Mouse (Mus musculus) heart, adult 2 months (tissue): ENCODE results near the gene Cblc. TPM values are rescaled to one million over a fixed set of nuclear protein-coding genes. Genes with fewer than 3 reads are reported as not detected.
A peak's percentile ranks its signal among the peaks of the same experiment; 100 is the strongest.

ENCODE experiments used
- DNase-seq, 2 experiments: peaks; one replicate each; pipeline ENCODE4 v3.0.0; 2021
- H3K27ac ChIP-seq: fragments of 200-600 bp; 2 replicates; pipeline ENCODE4 v1.8.1; 2022
- H3K27me3 ChIP-seq: fragments of 200-500 bp; 2 replicates; pipeline ENCODE4 v1.6.1; 2012; ENCODE audit warnings: mild to moderate bottlenecking, low read length, inconsistent platforms, mixed read lengths; ENCODE audit not compliant: control insufficient read depth, insufficient read depth
- H3K36me3 ChIP-seq: fragments of 200-500 bp; 2 replicates; pipeline ENCODE4 v1.6.1; 2012; ENCODE audit warnings: low read length, inconsistent platforms; ENCODE audit not compliant: control insufficient read depth, insufficient read depth
- H3K4me1 ChIP-seq: fragments of 200-500 bp; 2 replicates; pipeline ENCODE4 v1.6.1; 2011; ENCODE audit warnings: low read length; ENCODE audit not compliant: control insufficient read depth, insufficient read depth
- H3K4me3 ChIP-seq: fragments of 200-600 bp; 2 replicates; pipeline ENCODE4 v1.8.1; 2022
- H3K79me2 ChIP-seq: fragments of 200-500 bp; replicated peaks from 2 replicates; pipeline ENCODE4 v1.6.1; 2012; ENCODE audit warnings: mild to moderate bottlenecking, inconsistent platforms, low read length, moderate library complexity, mixed read lengths; ENCODE audit not compliant: control insufficient read depth, insufficient read depth
- H3K9ac ChIP-seq: fragments of 200-500 bp; 2 replicates; pipeline ENCODE4 v1.6.1; 2012; ENCODE audit warnings: low read depth, mild to moderate bottlenecking, control low read depth, inconsistent platforms, low read length, mixed read lengths
- CTCF ChIP-seq: fragments of 200-600 bp; IDR thresholded peaks from 2 replicates; pipeline ENCODE4 v1.8.1; 2022; ENCODE audit warnings: antibody characterized with exemption, mild to moderate bottlenecking, moderate library complexity
- EP300 ChIP-seq: fragments of 200-500 bp; IDR thresholded peaks from 2 replicates; pipeline ENCODE4 v1.6.1; 2011; ENCODE audit warnings: low read depth, low read length, control low read depth; ENCODE audit not compliant: insufficient read depth
- POLR2A ChIP-seq: fragments of 200-500 bp; IDR thresholded peaks from 2 replicates; pipeline ENCODE4 v1.6.1; 2011; ENCODE audit warnings: mild to moderate bottlenecking, low read depth, low read length, control low read depth; ENCODE audit not compliant: insufficient read depth
- WGBS: fragments of 180-500 bp; shearing (Covaris S2); methylation state at CpG from one replicate; pipeline ENCODE4 v1.1.7; 2018; 5-methylcytosine and 5-hydroxymethylcytosine counted together
- intact Hi-C: fragments of 180-260 bp; cut with DNase I; formaldehyde crosslinking; loops from one replicate; pipeline ENCODE4 v1.15.1; 2025
- polyA plus RNA-seq: library from polyadenylated mRNA; depleted of rRNA; stranded (reverse); fragments of >200 nt; gene quantifications from 2 replicates; pipeline ENCODE4 v1.2.3, GENCODE M21; 2012
- total RNA-seq, 2 experiments: library from RNA; stranded (reverse); gene quantifications; 2 replicates each; pipeline ENCODE4 v1.2.3; 2021

Gene Cblc
- total and polyA plus RNA-seq, 3 experiments = 0.63 to 1.2 (median 0.77) TPM

GRCm38 (mm10) chr7:19763829-19764477 lies 32.7 kb downstream of the Cblc start:
- Histone ChIP-seq H3K79me2 (no peaks in the 10 kb centered on the region; the same call in 1 of the 2 replicates), H3K27ac (peak overlapping the region; percentile 69), H3K4me3 (no peak overlapping the region), H3K9ac (no peak overlapping the region), H3K4me1 (peaks cover 17% of the 10 kb centered on the region), H3K27me3 (no peaks in the 10 kb centered on the region), H3K36me3 (peaks cover 15% of the 10 kb centered on the region)
- WGBS = 45% methylated on average over 13 of the region's 13 CpGs
- no peak for TF ChIP-seq CTCF
- peak; percentile 70; the same call in 1 of the 2 replicates for TF ChIP-seq EP300
- intact Hi-C loops = no loop called here
- peak; percentile 52 to 67 for DNase-seq

GRCm38 (mm10) chr7:19762283-19762682 lies 34.3 kb downstream of the Cblc start:
- intact Hi-C loops = no loop called here
- TF ChIP-seq POLR2A = no peak
- no peak for TF ChIP-seq EP300
- no peak for TF ChIP-seq CTCF
- Histone ChIP-seq H3K4me3 (no peak overlapping the region), H3K4me1 (peaks cover 13% of the 10 kb centered on the region), H3K36me3 (peaks cover 15% of the 10 kb centered on the region), H3K79me2 (no peaks in the 10 kb centered on the region; the same call in 1 of the 2 replicates), H3K9ac (no peak overlapping the region), H3K27ac (no peak overlapping the region; the same call in 1 of the 2 replicates), H3K27me3 (no peaks in the 10 kb centered on the region)
- 66% methylated on average over 11 of the region's 11 CpGs for WGBS
- DNase-seq = no peak

- H3K4me3 ChIP-seq = no peak overlapping the region
- H3K79me2 ChIP-seq = no peaks in the 10 kb centered on the region
- peaks cover 22% of the 10 kb centered on the region for H3K4me1 ChIP-seq
- peak overlapping the region; percentile 62 for H3K27ac ChIP-seq
- peak overlapping the region; percentile 44 for H3K9ac ChIP-seq
- no peaks in the 10 kb centered on the region for H3K27me3 ChIP-seq
- intact Hi-C loops = no loop called here
- WGBS = 34% methylated on average over 13 of the region's 13 CpGs
- DNase-seq = peak; percentile 44 to 52
- H3K36me3 ChIP-seq = peaks cover 20% of the 10 kb centered on the region
- 0 out of 2 replicates have a peak, but pooled peaks have one; percentile 47 for TF ChIP-seq POLR2A
- TF ChIP-seq CTCF = 0 out of 2 replicates have a peak, but pooled peaks have one; percentile 3
- TF ChIP-seq EP300 = peak; percentile 26; the same call in 1 of the 2 replicates
Measured at GRCm38 (mm10) chr7:19760021-19760420, 36.6 kb downstream of the Cblc start.

GRCm38 (mm10) chr7:19758623-19759022 lies 38.0 kb downstream of the Cblc start:
- WGBS = 85% methylated on average over 13 of the region's 13 CpGs
- no peaks in the 10 kb centered on the region for H3K27me3 ChIP-seq
- TF ChIP-seq CTCF (no peak), POLR2A (no peak), EP300 (no peak)
- H3K9ac ChIP-seq = no peak overlapping the region
- intact Hi-C loops = no loop called here
- DNase-seq = no peak
- H3K79me2 ChIP-seq = no peaks in the 10 kb centered on the region
- H3K36me3 ChIP-seq = peaks cover 20% of the 10 kb centered on the region
- peaks cover 22% of the 10 kb centered on the region for H3K4me1 ChIP-seq
- H3K27ac ChIP-seq = no peak overlapping the region
- no peak overlapping the region for H3K4me3 ChIP-seq

DNA sequence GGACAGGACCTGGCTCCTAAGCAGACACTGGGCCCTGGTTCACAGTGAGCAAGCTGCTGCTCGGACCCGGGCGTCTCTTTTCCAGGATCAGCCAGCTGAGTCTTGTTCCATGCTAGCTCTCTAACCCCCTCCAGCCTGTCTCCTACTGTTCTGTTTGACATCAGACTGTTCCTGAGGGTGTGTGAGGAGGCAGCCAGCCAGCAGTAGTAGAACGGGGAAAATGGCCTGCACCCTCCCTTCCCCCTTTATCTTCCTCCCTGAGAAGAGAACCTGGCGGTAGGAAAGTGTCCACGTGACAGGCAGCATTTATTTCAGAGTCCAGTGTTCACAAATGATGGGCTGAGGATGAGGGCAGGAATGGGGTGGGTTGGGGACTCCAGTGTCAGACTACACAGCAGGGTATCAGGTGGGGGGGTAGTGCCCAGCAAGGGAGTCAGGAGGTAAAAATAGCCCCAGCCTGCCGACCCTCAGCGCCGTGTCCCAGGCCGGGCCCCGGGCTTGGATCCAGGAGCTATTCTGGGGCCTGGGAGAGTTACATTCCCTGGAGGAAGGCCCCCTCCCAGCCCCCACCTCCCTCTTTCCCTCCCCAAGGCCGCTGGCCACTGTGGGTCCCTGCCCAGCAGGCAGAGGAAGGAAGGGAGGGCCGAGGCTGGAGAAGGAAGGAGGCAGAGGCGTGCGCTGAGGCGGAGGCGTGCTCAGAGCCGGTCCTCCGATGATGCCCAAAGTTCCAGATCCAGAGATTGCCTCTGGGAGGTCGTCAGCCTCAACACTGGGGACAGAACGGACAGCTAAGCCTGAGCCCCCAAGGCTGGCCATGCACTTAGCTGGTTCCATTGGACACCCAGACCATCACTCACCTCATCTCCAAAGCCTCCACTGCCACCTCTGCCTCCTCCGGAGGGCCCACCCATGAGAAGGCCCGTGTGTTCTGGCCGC lies 40.5 kb downstream of the Cblc start:
- Histone ChIP-seq H3K27ac (peak overlapping the region; percentile 98), H3K9ac (peak overlapping the region; percentile 65), H3K27me3 (no peaks in the 10 kb centered on the region), H3K36me3 (peaks cover 17% of the 10 kb centered on the region), H3K79me2 (no peaks in the 10 kb centered on the region), H3K4me1 (peaks cover 24% of the 10 kb centered on the region), H3K4me3 (peak overlapping the region; percentile 31)
- peak; percentile 88 to 92 for DNase-seq
- intact Hi-C loops = loop anchor here (1.0 to 2.0 kb wide), 2 partner anchors 13 to 28 kb away; no protein-coding TSS in a partner anchor
- TF ChIP-seq CTCF (no peak), POLR2A (peak; percentile 65), EP300 (peak; percentile 78; the same call in 1 of the 2 replicates)
- WGBS = 7% methylated on average over 23 of the region's 24 CpGs
